Mouse (Mus musculus) ES-CJ7 (cell line): ENCODE results near the gene Btg1.

ENCODE experiments used
- DNase-seq: peaks from one replicate; pipeline ENCODE4 v3.0.0; 2011; ENCODE audit warnings: low read depth, low spot score

Btg1 gene

GRCm38 (mm10) chr10:96662976-96663375, 46.2 kb downstream of the Btg1 start:
- no peak for DNase-seq

- DNase-seq: no peak
These were observed 47.1 kb downstream of the Btg1 start for GRCm38 (mm10) chr10:96663739-96664430.
